Mouse (Mus musculus) CH12.LX (cell line): ENCODE measurements around the gene Rbm44. TPM values are rescaled to one million over a fixed set of nuclear protein-coding genes. Genes with fewer than 3 reads are reported as not detected.

Source experiments
- DNase-seq: peaks from one replicate; pipeline ENCODE4 v3.0.0-alpha.2; 2013; ENCODE audit errors: extremely low read depth
- H3K27ac ChIP-seq: 2 replicates; pipeline ENCODE4 v1.5.1; 2012; ENCODE audit warnings: low read depth, mild to moderate bottlenecking, control low read depth, moderate library complexity; ENCODE audit not compliant: insufficient read depth
- H3K27me3 ChIP-seq: replicated peaks from 2 replicates; pipeline ENCODE3; 2012; ENCODE audit warnings: inconsistent platforms
- H3K36me3 ChIP-seq, 2 experiments: replicated peaks in 1 of 2; 2 replicates each; pipeline versions ENCODE3 to v1.6.1; 2012; ENCODE audit warnings: inconsistent platforms in 1 of 2, low read length in 1 of 2, mild to moderate bottlenecking in 1 of 2, mixed read lengths in 1 of 2, moderate library complexity in 1 of 2; ENCODE audit not compliant: control insufficient read depth in 1 of 2, insufficient read depth in 1 of 2
- H3K4me1 ChIP-seq, 2 experiments: 2 replicates each; pipeline ENCODE4 v1.6.1; 2012; ENCODE audit warnings: inconsistent platforms in 1 of 2, moderate library complexity in 1 of 2; ENCODE audit not compliant: insufficient read depth in 2 of 2, control insufficient read depth in 1 of 2
- H3K4me2 ChIP-seq: 2 replicates; pipeline ENCODE4 v1.6.1; 2012; ENCODE audit warnings: low read depth, mild to moderate bottlenecking, control low read depth; ENCODE audit not compliant: poor library complexity, insufficient read depth, severe bottlenecking
- H3K4me3 ChIP-seq, 3 experiments: fragments of 150-350 bp in 1 of 3; sonication (generic) in 1 of 3; replicated peaks in 1 of 3; 2 replicates each; pipeline versions ENCODE3 to v1.5.1; 2011 to 2012; ENCODE audit warnings: low read depth in 2 of 3, low read length in 2 of 3, mild to moderate bottlenecking in 2 of 3, moderate library complexity in 2 of 3, control low read depth in 1 of 3, improper control_type of control experiment in 1 of 3, inconsistent platforms in 1 of 3, mixed read lengths in 1 of 3; ENCODE audit not compliant: poor library complexity in 1 of 3
- H3K79me2 ChIP-seq: replicated peaks from 2 replicates; pipeline ENCODE4 v1.6.1; 2012; ENCODE audit warnings: mild to moderate bottlenecking, moderate library complexity; ENCODE audit not compliant: control insufficient read depth, poor library complexity, insufficient read depth, severe bottlenecking; ENCODE audit errors: extremely low read depth
- H3K9ac ChIP-seq: 2 replicates; pipeline ENCODE4 v1.6.1; 2012; ENCODE audit warnings: low read depth, mild to moderate bottlenecking, control low read depth, moderate library complexity; ENCODE audit not compliant: insufficient read depth
- H3K9me3 ChIP-seq: replicated peaks from 2 replicates; pipeline ENCODE3; 2012; ENCODE audit warnings: low read length, inconsistent platforms, mixed read lengths
- BHLHE40 ChIP-seq: IDR thresholded peaks from 2 replicates; pipeline ENCODE4 v1.6.1; 2011; ENCODE audit warnings: mild to moderate bottlenecking, low read depth, low read length, improper control_type of control experiment
- CHD1 ChIP-seq: IDR thresholded peaks from 2 replicates; pipeline ENCODE4 v1.6.1; 2012; ENCODE audit warnings: low read depth, low read length, improper control_type of control experiment, inconsistent platforms
- E2F4 ChIP-seq: IDR thresholded peaks from 2 replicates; pipeline ENCODE4 v1.6.1; 2011; ENCODE audit warnings: low read depth, low read length, improper control_type of control experiment; ENCODE audit not compliant: insufficient replicate concordance
- ETS1 ChIP-seq: conservative IDR thresholded peaks from 2 replicates; pipeline ENCODE4 v1.6.1; 2012; ENCODE audit warnings: low read depth, mild to moderate bottlenecking, inconsistent platforms, low read length, improper control_type of control experiment, moderate library complexity
- HCFC1 ChIP-seq: IDR thresholded peaks from 2 replicates; pipeline ENCODE4 v1.6.1; 2012; ENCODE audit warnings: low read depth, mild to moderate bottlenecking, inconsistent platforms, low read length, improper control_type of control experiment
- IRF4 ChIP-seq: IDR thresholded peaks from 2 replicates; pipeline ENCODE4 v1.6.1; 2014; ENCODE audit warnings: low read depth, mild to moderate bottlenecking, inconsistent platforms, low read length, improper control_type of control experiment
- JUND ChIP-seq: conservative IDR thresholded peaks from 2 replicates; pipeline ENCODE4 v1.6.1; 2011; ENCODE audit warnings: low read depth, low read length, improper control_type of control experiment
- MAFK ChIP-seq: IDR thresholded peaks from 2 replicates; pipeline ENCODE4 v1.6.1; 2011; ENCODE audit warnings: low read length, improper control_type of control experiment; ENCODE audit not compliant: insufficient replicate concordance
- MAX ChIP-seq: IDR thresholded peaks from 2 replicates; pipeline ENCODE4 v1.6.1; 2011; ENCODE audit warnings: low read length, improper control_type of control experiment
- MEF2A ChIP-seq: IDR thresholded peaks from 2 replicates; pipeline ENCODE4 v1.6.1; 2014; ENCODE audit warnings: low read depth, mild to moderate bottlenecking, inconsistent platforms, low read length, improper control_type of control experiment, borderline replicate concordance
- MXI1 ChIP-seq: IDR thresholded peaks from 2 replicates; pipeline ENCODE4 v1.6.1; 2011; ENCODE audit warnings: mild to moderate bottlenecking, low read depth, low read length, improper control_type of control experiment
- MYC ChIP-seq: IDR thresholded peaks from 2 replicates; pipeline ENCODE4 v1.6.1; 2011; ENCODE audit warnings: low read depth, mild to moderate bottlenecking, improper control_type of control experiment, low read length
- NELFE ChIP-seq: IDR thresholded peaks from 2 replicates; pipeline ENCODE4 v1.6.1; 2011; ENCODE audit warnings: low read depth, low read length, improper control_type of control experiment
- POLR2A ChIP-seq: IDR thresholded peaks from 2 replicates; pipeline ENCODE4 v1.6.1; 2011; ENCODE audit warnings: low read depth, mild to moderate bottlenecking, improper control_type of control experiment, low read length
- POLR2AphosphoS2 ChIP-seq: IDR thresholded peaks from 2 replicates; pipeline ENCODE4 v1.6.1; 2011; ENCODE audit warnings: low read depth, low read length, improper control_type of control experiment
- RAD21 ChIP-seq: IDR thresholded peaks from 2 replicates; pipeline ENCODE4 v1.6.1; 2011; ENCODE audit warnings: low read depth, mild to moderate bottlenecking, low read length, improper control_type of control experiment, moderate library complexity
- RCOR1 ChIP-seq: conservative IDR thresholded peaks from 2 replicates; pipeline ENCODE4 v1.6.1; 2012; ENCODE audit warnings: low read depth, mild to moderate bottlenecking, inconsistent platforms, low read length, improper control_type of control experiment
- SMC3 ChIP-seq: IDR thresholded peaks from 2 replicates; pipeline ENCODE4 v1.6.1; 2011; ENCODE audit warnings: low read depth, low read length, improper control_type of control experiment
- UBTF ChIP-seq: IDR thresholded peaks from 2 replicates; pipeline ENCODE4 v1.6.1; 2012; ENCODE audit warnings: low read depth, mild to moderate bottlenecking, inconsistent platforms, low read length, improper control_type of control experiment, moderate library complexity
- USF1 ChIP-seq: IDR thresholded peaks from 2 replicates; pipeline ENCODE4 v1.6.1; 2014; ENCODE audit warnings: low read depth, mild to moderate bottlenecking, inconsistent platforms, low read length, improper control_type of control experiment
- USF2 ChIP-seq: conservative IDR thresholded peaks from 2 replicates; pipeline ENCODE4 v1.6.1; 2011; ENCODE audit warnings: low read depth, low read length, improper control_type of control experiment
- ZC3H11A ChIP-seq: IDR thresholded peaks from 2 replicates; pipeline ENCODE4 v1.6.1; 2012; ENCODE audit warnings: low read depth, mild to moderate bottlenecking, inconsistent platforms, low read length, improper control_type of control experiment
- ZMIZ1 ChIP-seq: IDR thresholded peaks from 2 replicates; pipeline ENCODE4 v1.6.1; 2012; ENCODE audit warnings: low read depth, mild to moderate bottlenecking, inconsistent platforms, low read length, improper control_type of control experiment
- ZNF384 ChIP-seq: IDR thresholded peaks from 2 replicates; pipeline ENCODE4 v1.6.1; 2012; ENCODE audit warnings: low read depth, low read length, improper control_type of control experiment, inconsistent platforms
- dilution Hi-C: fragments of 300-500 bp; cut with MboI; formaldehyde crosslinking; loops from 2 replicates; pipeline ENCODE4 v1.14.3; 2020; ENCODE audit warnings: low sequenced_read_pairs; ENCODE audit not compliant: extremely low pct_unique_long_range_greater_than_20kb, extremely low pct_ligation_motif_present
- in situ Hi-C: fragments of 300-500 bp; cut with MboI; formaldehyde crosslinking; loops from 3 replicates; pipeline ENCODE4 v1.14.3; 2019; ENCODE audit warnings: low sequenced_read_pairs, low pct_ligation_motif_present, low pct_unique_long_range_greater_than_20kb, mixed read lengths
- polyA plus RNA-seq: library from polyadenylated mRNA; unstranded; fragments of >175 nt; gene quantifications from 2 replicates; pipeline ENCODE4 v1.2.1, GENCODE M21; 2012; ENCODE audit warnings: low read depth; ENCODE audit not compliant: insufficient read length
- total RNA-seq, 2 experiments: library from RNA; depleted of rRNA; stranded (reverse); fragments of 300-350 nt in 1 of 2; fragments of >200 nt in 1 of 2; gene quantifications; 2 replicates each; pipeline ENCODE4 v1.2.3; 2012 to 2014

The Rbm44 gene
- total and polyA plus RNA-seq, 3 experiments, result 0.23 to 0.44 TPM; not detected in 1

DNA sequence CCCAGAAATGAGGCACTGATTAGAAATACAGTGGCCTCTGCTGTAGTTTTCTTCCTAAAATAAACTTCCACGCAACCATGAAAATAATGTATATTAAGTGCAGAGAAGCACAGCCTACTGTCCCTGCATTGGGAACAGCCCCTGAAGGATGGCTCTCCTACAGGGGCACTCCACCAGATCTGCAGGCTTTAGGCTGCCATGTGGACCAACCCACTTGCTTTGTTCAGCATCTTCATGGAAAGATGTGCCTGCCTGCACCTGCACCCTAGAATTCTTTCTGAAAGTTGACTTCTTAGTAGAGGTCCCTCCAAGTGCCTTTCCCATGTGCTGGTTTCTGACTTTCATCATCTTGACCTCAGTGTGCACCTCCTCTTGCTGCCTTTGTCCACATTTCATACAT lies 70.4 kb downstream of the Rbm44 start:
- Histone ChIP-seq H3K9ac (no peak overlapping the region), H3K36me3 (no peaks in the 10 kb centered on the region), H3K4me1 (peaks cover 12 to 43% of the 10 kb centered on the region in 2 experiments; a peak in 3 of 4 replicates), H3K4me2 (no peak overlapping the region), H3K9me3 (peaks cover 1% of the 10 kb centered on the region), H3K27me3 (no peaks in the 10 kb centered on the region), H3K79me2 (no peaks in the 10 kb centered on the region), H3K4me3 (no peak overlapping the region), H3K27ac (no peak overlapping the region)
- no peak for DNase-seq
- TF ChIP-seq NELFE (no peak), UBTF (no peak), ZMIZ1 (no peak), MEF2A (no peak), JUND (no peak), USF2 (no peak), POLR2A (no peak), ZNF384 (no peak), ZC3H11A (no peak), ETS1 (no peak), MYC (no peak), MAFK (no peak), POLR2AphosphoS2 (no peak), CHD1 (no peak)
- dilution Hi-C loops, result no loop called here
- in situ Hi-C loops, result loop anchor here (5.0 kb wide), 1 partner anchor 33 kb away; no protein-coding TSS in a partner anchor

GRCm38 (mm10) chr1:91215981-91216380 lies 71.1 kb downstream of the Rbm44 start:
- Histone ChIP-seq H3K4me2 (peak overlapping the region; percentile 11; the same call in 1 of the 2 replicates), H3K27me3 (no peaks in the 10 kb centered on the region), H3K36me3 (no peaks in the 10 kb centered on the region), H3K4me1 (peaks cover 12 to 44% of the 10 kb centered on the region in 2 experiments; a peak in 3 of 4 replicates), H3K4me3 (no peak overlapping the region), H3K79me2 (no peaks in the 10 kb centered on the region), H3K27ac (no peak overlapping the region), H3K9me3 (no peaks in the 10 kb centered on the region), H3K9ac (no peak overlapping the region)
- TF ChIP-seq IRF4, result no peak
- no peak for TF ChIP-seq RAD21
- no peak for TF ChIP-seq E2F4
- no peak for TF ChIP-seq MAX
- no peak for TF ChIP-seq POLR2AphosphoS2
- no peak for TF ChIP-seq NELFE
- TF ChIP-seq HCFC1, result no peak
- no peak for TF ChIP-seq BHLHE40
- TF ChIP-seq MXI1, result no peak
- no peak for TF ChIP-seq MYC
- no peak for TF ChIP-seq USF2
- no peak for TF ChIP-seq RCOR1
- TF ChIP-seq UBTF, result no peak
- TF ChIP-seq ETS1, result no peak
- no peak for TF ChIP-seq USF1
- no peak for TF ChIP-seq SMC3
- DNase-seq, result peak; percentile 39
- dilution Hi-C loops, result no loop called here
- in situ Hi-C loops, result loop anchor here (5.0 kb wide), 1 partner anchor 34 kb away; no protein-coding TSS in a partner anchor
